Mouse (Mus musculus) testis, postnatal 10 days (tissue): Measurements from ENCODE around the gene Ackr1.

ENCODE experiments used
- DNase-seq: peaks from one replicate; pipeline ENCODE4 v3.0.0; 2021; ENCODE audit warnings: low spot score

Ackr1 gene

DNA sequence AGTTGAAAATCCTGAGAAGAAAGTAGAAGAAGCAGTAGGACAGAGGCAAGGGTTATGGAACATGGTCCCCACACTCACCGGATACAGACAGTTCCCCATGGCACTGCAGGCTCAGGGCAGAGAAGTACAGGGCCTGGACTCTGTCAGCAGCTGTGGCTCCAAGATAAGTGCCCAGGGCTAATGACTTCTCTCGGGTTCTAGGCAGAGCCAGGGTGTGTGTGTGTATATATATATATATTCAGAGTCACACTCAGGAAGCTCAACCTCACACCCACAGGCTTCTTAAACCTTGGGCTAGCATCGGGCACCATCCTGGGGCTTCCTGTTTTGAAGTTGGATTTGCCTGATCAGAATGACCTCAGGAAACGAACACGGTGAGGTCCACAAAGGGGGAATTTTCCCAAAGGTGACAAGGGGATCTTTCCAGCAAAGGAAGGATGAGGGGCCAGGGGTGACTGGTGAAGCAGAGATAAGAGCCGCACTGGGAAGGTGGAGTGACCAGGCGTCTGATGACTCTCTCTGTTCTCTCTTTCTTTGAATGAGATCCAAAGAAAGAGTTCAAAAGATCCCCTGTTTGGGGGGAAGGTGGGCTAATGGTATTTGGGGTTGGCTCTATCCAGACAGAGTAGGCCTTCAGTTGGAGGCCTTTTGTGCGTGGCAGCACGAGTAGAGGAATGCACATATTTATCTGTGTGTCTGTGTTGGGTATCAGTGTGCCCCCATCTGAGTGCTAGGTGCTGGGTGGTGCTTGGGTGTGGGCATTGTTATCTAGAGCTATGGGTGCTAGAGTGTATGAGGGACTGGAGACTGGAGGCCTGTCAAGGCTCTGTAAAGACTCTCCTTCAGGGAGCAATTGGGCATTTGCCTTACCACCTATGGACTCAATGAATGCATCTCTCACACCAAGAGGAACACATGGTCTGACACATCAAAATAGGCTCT lies at the start of gene Ackr1:
Gene Ackr1, minus strand, starts transcription at position 439 of the 942 bp plus-strand sequence.
- no peak for DNase-seq

DNA sequence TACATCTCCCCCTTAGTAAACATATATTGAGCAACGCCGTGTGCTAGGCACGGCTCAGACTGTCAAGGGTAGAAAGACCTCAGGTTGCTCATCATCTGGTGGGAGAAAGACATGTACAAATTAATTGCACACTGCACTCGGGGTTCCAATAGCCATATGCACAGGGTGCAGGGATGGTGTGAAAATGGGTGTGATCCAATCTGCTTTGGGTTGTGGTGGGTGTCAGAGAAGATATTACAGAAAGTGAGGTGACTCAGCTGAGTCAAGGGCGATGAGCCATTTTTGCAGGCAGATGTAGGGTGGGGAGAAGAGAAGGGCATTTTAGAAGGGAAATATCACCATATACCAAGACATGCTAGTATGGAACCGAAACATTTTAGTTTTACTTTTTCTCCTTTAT lies 47.9 kb upstream of the Ackr1 start:
- DNase-seq, result no peak

DNA sequence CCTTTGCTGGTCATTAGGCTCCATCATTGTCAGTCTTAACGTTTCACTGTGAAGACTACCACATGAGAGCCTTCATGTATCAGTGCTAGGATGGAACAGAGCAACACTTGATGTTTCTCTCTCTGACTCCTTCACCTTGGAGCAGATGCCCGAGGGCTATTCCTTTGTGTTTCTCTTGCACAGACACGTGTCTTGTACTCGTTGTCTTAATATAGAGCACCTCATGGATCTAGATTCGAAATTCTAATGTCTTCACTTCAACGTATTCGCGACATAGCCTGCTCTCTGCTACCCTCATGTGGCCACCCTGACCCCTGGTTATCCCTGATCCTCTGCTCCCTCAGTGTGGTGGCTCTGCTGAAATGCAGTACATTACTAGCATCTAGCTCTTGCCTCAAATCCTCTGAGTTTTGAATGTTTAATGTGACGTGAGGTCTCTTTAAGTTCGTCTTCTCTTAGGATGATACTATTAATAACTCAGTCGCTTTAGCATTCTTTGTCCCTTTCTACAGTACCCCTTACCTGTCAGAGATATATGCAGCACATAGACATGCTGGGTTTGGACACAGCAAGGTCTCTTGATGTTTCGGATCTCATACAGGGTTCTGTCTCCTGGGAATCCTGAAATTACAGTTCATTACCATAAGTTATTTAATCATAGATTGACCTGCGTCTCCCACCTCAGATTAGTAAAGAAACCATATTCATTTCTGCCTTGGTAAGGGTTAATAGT lies 44.0 kb upstream of the Ackr1 start:
- DNase-seq, result peak; percentile 76

DNA sequence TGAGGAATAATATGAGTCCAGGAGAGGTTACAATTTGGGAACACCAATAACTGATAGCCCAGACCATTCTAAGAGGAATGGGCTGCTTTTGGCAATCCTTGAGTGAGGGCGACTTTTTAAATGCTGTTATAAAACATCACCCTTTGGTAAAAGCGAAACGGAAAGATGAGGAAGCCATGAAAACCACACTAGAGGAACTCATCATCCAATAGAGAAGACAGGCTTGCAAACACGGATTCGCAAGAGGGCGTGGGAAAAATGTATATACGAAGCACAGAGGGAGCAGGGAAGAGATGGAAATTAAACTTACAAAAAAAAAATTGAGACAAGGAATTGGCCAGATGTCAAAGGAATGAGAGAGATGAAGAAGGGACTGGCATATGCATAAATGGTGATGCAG lies 40.5 kb upstream of the Ackr1 start:
- no peak for DNase-seq

DNA sequence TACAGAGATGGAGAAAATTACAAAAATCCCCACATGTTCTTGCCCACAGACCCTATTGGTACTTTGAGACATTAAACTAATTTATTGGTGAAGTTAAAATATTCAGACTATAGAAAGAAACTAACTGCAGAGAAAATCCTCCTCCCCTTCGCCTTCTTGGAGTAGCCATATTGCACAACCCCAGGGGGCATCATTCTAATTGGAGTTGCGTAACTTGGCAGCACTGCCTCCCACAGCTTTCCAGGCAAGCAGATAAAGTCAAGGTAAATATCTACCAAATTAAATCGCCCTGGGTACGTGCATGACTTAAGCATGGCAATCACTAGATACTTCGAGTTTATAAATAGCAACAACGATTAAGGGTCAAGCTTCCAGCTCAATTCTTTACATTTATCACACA lies 38.0 kb upstream of the Ackr1 start:
- DNase-seq, result no peak

DNA sequence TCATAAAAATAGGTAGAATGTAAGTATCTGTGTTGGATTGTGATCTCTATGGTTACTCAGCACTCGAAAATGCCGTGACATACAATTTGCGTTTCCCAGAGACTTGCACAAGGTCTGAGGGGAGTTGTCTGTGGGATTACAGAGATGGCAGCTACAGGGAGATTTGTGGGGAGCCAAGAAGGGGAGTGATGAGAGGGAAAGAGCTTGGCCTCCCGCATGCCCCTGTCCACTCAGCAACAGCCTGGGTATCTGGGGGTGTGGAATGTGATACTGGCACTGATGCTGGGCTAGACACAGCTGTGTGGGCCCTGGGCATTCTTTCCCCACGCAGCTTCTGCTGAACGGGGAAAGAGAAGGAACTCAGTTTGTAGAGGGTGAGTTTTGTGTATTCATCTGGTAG lies 36.9 kb upstream of the Ackr1 start:
- no peak for DNase-seq

DNA sequence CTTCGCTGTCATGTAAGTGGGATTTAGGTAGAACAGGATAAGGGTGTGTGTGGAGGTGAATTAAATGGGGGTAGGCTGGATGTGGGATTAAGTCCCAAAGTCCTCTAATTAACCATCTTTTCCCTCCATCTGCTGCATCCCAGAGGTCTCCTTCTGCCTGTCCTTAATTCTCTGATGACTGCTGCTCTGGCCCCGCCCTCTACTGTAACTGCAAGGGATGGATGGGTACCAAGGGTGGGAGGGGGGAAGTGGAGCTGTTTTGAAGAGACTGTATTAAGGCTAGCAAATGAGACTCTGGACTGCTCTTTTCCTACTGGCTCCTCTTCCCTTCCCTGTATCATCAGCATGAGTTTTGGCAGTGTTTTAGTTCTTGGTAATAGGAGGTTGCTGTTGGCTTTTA lies 36.1 kb upstream of the Ackr1 start:
- DNase-seq, result no peak

DNA sequence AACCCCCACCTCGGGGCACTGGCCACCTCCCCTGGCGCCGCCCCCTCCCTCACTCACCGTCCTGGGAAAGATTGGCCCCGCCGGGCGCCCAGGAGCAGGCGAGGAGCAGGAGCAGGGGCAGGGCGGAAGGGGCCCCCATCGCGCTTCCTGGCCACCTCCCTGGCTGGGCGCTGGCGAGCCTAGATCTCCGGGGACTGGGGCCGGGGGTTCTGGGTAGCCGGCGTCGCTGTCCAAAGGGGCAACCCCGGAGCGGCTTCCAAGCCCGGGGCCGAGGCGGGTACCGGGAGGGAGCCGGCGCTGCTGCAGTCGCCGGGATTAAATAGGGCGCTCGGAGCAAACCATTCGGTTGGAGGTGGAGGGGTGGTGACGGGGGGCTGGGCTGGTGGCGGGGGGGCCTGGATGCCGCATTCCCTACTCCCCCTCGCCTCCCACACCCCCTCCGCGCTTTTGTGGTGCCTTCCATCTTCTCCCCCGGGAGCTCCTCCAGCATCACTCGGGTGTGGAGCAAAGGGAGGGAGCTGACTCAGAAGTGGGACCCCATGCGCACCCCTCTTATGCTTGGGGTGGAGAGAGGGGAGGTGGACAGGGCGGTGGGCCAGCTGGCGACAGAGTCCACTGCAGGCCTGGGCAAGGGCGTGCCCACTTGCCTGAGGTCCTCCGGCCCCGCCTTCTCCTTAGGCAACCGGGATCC lies 34.0 kb upstream of the Ackr1 start, which contains the start of gene Cadm3:
Gene Cadm3, minus strand, starts transcription at position 340 of the 691 bp plus-strand sequence.
- peak; percentile 49 for DNase-seq

DNA sequence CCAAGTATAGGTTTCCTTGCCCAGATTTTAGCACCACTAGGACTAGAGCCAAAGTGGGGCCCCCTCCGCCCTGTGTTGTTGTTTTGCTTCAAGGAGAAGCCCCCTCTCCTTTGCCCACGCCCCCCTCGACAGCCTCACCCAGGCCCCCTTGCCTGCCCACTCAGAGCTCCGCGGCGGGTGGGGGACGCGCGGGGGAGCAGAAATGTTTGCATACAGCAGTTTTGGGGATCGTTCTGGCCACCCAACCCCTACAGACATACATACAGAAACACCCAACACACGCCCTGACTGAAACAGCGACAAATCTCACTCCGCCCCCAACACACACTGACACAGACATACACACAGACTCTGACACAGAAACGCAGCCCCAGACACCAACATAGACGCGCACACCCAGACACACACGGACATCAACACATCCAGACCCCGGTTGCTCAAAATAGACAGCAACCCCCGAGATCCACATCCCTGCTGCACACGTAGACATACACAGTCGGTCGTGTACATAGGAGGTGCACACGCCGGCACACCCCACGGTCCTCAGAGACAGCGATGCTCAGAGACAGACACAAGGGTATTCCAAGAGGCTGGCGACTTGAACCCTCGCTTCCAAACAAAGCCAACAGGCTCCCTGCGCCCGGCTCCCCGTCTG lies 33.3 kb upstream of the Ackr1 start:
- no peak for DNase-seq

DNA sequence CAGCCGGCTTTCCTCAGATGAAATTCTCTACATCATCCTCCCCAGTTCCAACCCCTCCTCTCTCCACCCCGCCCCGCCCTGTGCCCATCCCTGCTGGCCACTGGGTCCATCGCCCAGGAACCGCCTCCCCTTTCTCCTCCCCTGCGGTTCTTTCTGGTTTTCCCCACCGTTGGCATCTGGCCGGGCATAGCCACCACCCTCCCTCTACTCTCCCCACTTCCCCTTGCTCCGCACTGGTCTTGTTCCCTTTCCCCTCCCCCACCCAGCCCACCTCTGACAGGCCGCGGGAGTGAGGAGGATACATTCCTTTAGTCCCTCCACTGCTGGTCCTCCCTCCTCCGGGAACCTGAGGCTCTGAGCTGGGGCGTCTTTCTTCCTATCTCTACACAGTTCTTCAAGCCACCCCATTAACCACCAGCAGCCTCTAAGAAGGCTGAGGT lies 32.4 kb upstream of the Ackr1 start:
- DNase-seq, result peak; percentile 42

DNA sequence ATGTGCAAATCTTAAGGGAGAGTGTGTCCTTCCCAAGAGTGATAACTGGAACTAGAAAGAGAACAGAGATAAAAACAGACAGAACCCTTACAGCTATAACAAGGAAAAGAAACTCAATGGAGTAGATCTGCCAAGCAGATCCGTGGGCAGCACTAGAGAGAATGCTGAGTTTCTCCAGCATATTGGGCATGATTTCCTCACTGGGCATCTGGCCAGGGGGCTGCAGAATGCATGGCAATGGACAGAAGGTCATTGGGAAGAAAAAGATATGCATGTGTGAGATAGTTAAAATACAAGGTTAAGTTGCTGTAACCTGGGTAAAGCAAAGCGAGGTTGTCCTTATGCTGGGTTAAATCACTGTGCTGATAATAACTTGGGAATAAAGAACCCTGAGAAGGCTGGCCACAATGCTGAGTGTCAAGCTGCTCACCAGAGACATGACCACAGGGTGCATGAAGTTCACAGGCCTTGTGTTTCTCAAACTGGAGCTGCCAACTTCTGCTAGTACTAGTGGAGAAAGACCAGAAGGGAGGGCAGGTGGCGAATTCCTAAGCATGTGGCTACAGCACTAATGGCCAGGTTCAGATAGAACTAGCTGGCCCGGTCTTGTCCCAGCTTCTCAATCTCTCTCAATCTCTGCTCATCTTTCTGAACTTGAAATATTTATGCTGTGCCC lies 30.7 kb upstream of the Ackr1 start:
- no peak for DNase-seq

DNA sequence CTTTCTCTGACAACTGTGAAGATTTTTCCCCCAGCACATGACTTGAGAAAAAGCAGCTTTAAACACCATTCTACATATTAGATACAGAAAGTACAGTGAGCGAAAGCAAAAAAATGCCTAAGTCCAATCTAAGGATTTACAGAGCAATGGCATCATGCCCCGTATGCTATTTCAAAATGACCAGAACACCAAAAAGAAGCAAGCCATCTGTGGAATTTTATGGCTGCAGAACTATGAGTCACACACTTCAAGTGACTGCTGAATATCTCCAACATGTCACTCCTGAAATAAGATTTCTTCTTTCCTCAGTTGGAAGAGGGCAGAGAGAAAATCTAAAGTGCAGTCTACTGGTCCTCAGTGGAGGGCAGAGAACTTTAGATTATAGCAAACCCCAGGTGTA lies 29.9 kb upstream of the Ackr1 start:
- DNase-seq, result no peak

DNA sequence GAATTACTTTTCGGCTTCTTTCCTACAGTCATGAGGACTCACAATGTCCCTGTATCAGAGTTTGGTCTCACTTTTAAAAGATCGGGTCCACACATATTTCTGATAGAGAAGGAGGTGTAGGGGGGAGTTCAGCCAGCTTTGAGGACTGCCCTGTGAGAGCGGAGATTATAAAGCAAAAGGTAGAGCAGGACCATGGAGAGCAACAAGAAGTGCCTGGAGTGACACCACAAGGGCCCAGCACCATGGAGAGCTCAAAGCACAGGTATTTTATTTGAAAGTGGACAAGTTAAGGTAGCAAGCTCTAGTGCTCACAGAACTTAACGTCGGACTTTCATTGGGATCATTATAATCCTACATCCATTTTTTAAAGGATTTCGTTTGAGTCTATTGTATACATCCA lies 28.1 kb upstream of the Ackr1 start:
- peak; percentile 76 for DNase-seq

DNA sequence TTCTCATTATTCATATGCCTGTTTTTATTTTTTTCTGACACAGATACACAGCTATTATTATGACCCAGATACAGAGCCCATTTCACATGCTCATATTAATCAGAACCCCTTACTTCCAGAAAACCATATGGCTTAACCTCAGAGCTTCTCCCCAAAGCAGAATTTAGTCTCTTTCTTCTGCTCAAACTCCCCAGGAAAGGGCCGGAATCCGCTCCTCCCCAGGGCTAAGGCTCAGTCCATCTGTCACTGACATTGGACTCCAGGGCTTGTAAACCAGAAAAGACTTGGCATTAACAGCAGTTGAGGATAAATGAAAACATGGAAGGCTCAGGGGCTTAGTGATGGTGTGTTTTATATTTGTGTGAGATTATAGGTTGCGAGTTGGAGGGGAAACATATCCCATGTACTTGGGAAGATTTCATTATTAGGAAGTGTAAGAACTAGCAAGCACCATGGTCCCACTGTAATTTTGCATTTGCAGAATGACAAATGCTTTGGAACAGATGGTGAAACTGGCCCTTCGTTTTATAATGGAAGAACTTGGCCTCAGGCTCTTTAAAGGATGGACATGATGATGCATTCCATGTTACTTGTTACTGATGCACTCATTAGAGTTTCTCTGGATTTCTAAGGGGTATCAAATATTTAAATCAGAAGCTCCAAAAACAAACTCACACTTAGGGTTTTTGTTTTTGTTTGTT lies 26.2 kb upstream of the Ackr1 start:
- no peak for DNase-seq

DNA sequence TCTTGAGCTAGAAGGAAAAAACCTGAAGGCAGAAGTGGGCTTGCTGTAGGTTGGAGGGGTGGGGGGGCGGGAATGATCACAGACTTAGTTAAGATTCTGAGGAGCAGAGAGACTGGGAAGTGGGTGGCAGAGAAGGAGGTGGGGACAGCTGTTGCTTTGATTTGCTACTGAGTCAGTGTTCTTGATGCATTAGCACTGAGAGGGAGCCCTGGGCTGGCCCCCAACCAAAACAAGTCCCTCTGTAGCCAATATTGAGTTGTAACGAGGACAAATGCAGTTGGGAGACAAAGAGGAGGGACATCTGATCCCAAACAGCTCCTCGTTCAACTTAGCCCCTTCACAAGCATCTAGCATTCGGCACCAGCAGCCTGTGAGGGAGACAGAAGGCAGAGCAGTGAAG lies 24.2 kb upstream of the Ackr1 start:
- no peak for DNase-seq

DNA sequence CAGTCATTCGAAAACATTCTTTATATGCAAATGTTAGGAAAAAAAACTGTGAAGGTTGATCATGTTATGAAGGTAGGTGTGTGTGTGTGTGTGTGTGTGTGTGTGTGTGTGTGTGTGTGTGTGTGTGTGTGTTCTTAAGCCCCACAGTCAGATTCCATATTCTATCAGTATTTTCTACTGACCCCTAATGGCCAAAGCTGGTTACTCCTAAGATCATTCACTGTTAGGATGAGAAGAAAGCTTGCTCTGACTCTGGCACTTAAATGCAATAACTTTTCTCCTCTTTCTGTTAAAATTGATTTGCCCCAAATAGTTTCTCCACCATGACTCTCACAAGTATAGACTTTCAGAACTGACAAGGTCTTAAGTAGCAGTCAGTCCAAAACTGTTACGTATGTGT lies 23.1 kb upstream of the Ackr1 start:
- DNase-seq, result no peak

DNA sequence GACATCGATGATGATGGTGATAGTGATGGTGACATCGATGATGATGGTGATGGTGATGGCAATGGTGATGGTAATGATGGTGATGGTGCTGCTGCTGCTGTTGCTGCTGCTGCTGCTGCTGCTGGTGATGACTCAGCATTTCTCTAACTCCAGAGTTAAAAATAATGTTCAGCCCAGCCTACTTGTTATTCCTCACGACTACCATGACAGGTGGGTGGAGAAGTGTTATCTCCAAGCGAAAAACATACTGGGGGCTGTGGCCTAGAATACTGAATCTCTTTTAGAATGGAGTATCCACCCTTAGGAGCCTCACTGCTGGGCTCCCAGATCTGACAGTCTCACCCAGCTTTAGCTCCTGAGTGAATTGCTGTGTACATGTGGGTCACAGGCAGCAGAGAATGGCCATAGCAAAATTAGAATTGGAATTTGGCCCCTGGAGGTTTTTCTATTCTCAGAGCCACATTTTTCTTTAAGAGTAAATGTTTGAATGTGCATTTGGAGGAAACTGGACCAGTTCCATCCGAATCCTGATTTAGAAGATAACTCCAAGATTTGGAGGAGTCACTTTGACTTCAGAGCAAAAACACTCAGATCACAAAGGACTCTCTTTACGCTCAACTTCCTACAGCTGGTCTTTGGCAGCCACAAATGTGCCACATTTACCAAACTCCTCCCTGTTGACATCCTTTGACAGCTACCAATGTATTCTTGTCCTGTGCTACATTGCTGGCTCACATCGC lies 21.7 kb upstream of the Ackr1 start:
- DNase-seq, result no peak

DNA sequence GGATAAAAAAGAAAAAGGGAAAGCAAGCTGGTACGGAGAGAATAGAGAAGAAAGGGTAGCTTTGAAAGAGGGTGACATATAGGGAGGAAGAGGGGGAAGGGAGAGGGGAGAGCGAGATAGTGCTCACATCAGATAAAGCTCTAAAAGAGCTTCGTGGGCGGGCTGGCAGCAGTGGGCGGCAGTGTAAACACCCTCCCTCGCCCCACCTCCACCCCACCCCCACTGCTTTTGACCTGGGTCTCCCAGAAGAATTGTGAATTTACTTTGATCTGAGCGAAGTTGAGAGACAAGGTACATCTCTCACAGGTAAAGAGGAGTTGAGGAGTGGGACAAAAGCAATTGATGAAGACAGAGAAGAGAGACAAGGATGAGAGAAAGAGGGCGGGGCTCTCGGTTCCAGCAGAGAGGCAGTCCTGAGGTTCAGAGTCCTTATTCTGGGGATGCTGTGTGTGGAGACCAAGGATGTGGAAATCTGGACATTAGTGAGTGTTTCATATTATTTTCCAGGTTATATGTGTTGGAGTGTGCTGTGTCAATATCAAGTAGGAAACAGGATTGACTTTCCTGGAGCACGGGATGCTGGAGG lies 16.9 kb upstream of the Ackr1 start, which contains the start of gene Aim2:
Gene Aim2, plus strand, starts transcription at position 508 of the 586 bp plus-strand sequence.
- no peak for DNase-seq

DNA sequence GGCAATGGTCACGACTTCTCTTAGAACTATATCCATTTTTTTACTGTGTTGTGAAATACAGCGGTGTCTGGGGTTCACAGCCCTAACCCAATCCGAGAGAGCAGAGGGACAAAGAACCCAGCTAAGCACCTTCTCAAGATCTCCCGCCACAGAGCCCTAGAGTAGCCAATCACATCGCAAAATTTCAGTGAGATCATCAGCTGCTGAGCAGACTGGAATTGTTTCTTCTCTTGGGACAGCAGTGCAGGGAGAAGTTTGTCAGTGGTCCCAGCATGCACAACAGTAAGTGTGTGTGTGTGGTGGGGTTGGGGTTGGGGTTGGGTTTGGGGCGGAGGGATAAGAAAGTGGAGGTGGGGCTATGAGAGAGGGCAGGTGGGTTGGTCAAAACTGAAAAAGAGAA lies 16.4 kb upstream of the Ackr1 start:
- peak; percentile 54 for DNase-seq

DNA sequence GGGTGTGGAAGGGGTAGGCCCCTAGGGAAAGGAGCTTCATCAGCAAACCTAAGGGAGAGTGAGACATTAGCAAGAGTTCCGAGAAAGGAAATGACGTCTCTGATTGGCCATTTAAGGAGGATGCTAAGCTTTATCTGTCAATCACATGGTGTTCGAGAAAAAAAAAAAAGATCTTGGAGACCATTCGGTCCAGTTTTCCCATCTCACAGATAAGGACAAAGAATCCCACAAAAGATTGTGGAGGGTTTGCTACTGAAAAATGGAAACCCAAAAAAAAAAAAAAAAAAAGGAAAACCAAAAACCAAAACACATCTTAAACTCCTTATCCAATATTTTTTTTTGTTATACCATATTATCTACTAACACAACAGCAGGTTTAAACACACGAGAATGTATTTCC lies 15.6 kb upstream of the Ackr1 start:
- no peak for DNase-seq
